ENCODE assay signal across 7 mouse cellular contexts in genomic region chr2:65021691-65022362, GRCm38 (mm10). TPM values are rescaled to one million over a fixed set of nuclear protein-coding genes. Genes with fewer than 3 reads are reported as not detected.
DNase-seq lines count a peak whose midpoint lies in the region; ATAC-seq and TF ChIP-seq lines count a peak whose summit lies in the region.

No protein-coding gene starts in this region.

- peak overlapping the region; percentile 97 for H3K4me2 ChIP-seq in lung, postnatal 0 days (replicated peaks; ENCODE audit: low read depth, low read length)
- peak overlapping the region; percentile 100 for H3K4me2 ChIP-seq in embryonic facial prominence, embryonic 13.5 days
- peak overlapping the region; percentile 92 for H3K4me2 ChIP-seq in hindbrain, postnatal 0 days (ENCODE audit: low read depth, low read length)
- H3K4me2 ChIP-seq in midbrain, embryonic 12.5 days (replicated peaks), result peak overlapping the region; percentile 99

- H3K9me3 ChIP-seq in lung, postnatal 0 days (ENCODE audit: low read length), result no peaks in the 10 kb centered on the region
- H3K9me3 ChIP-seq in embryonic facial prominence, embryonic 13.5 days, result no peaks in the 10 kb centered on the region
- H3K9me3 ChIP-seq in hindbrain, postnatal 0 days (ENCODE audit: low read length), result no peaks in the 10 kb centered on the region
- H3K9me3 ChIP-seq in midbrain, embryonic 12.5 days, result no peaks in the 10 kb centered on the region

- no peak for TF ChIP-seq EP300 in lung, postnatal 0 days (IDR thresholded peaks at IDR 0.05)

- 9% methylated on average over 15 of the region's 15 CpGs for WGBS in lung, postnatal 0 days
- 9% methylated on average over 15 of the region's 15 CpGs for WGBS in embryonic facial prominence, embryonic 13.5 days
- WGBS in hindbrain, postnatal 0 days, result 11% methylated on average over 15 of the region's 15 CpGs
- 11% methylated on average over 15 of the region's 15 CpGs for WGBS in midbrain, embryonic 12.5 days

- H3K4me3 ChIP-seq in lung, postnatal 0 days (ENCODE audit: low read depth, low read length), result peak overlapping the region; percentile 65
- H3K4me3 ChIP-seq in embryonic facial prominence, embryonic 13.5 days, result peak overlapping the region; percentile 67
- peak overlapping the region; percentile 67 for H3K4me3 ChIP-seq in hindbrain, postnatal 0 days (ENCODE audit: low read length)
- H3K4me3 ChIP-seq in midbrain, embryonic 12.5 days, result peak overlapping the region; percentile 73

- peak; percentile 19 for DNase-seq in lung, postnatal 0 days (ENCODE audit: low spot score)
- no peak for DNase-seq in lung, adult 18-20 months
- DNase-seq in hindbrain, postnatal 0 days (ENCODE audit: low spot score), result peak; percentile 20
- DNase-seq in ovary, postnatal 36 days (ENCODE audit: low spot score), result no peak
- no peak for DNase-seq in gastrocnemius, postnatal 25 days

- no peak for TF ChIP-seq CTCF in lung, postnatal 0 days (IDR thresholded peaks at IDR 0.05)
- TF ChIP-seq CTCF in hindbrain, postnatal 0 days (IDR thresholded peaks at IDR 0.05; ENCODE audit: low read depth), result no peak

- peak overlapping the region; percentile 32 for H3K9ac ChIP-seq in lung, postnatal 0 days (replicated peaks; ENCODE audit: low read depth)
- peak overlapping the region; percentile 75 for H3K9ac ChIP-seq in embryonic facial prominence, embryonic 13.5 days
- H3K9ac ChIP-seq in hindbrain, postnatal 0 days (replicated peaks; ENCODE audit: low read length), result peak overlapping the region; percentile 73
- H3K9ac ChIP-seq in midbrain, embryonic 12.5 days (replicated peaks), result peak overlapping the region; percentile 75

- no peaks in the 10 kb centered on the region for H3K27me3 ChIP-seq in lung, postnatal 0 days (replicated peaks; ENCODE audit: insufficient read depth, low read length)
- H3K27me3 ChIP-seq in embryonic facial prominence, embryonic 13.5 days, result peaks cover 6% of the 10 kb centered on the region; the same call in 1 of the 2 replicates
- H3K27me3 ChIP-seq in hindbrain, postnatal 0 days (ENCODE audit: insufficient read depth, low read length), result no peaks in the 10 kb centered on the region
- peaks cover 22% of the 10 kb centered on the region for H3K27me3 ChIP-seq in midbrain, embryonic 12.5 days

- ATAC-seq in lung, postnatal 0 days, result peak; percentile 5; the same call in 1 of the 2 replicates
- 0 out of 2 replicates have a peak, but pooled peaks have one; percentile 9 for ATAC-seq in embryonic facial prominence, embryonic 13.5 days (ENCODE audit: insufficient number of reproducible peaks, insufficient read depth, low FRiP score, low TSS enrichment, low read depth)
- ATAC-seq in hindbrain, postnatal 0 days, result peak; percentile 33; the same call in 1 of the 2 replicates
- no peak for ATAC-seq in midbrain, embryonic 12.5 days (ENCODE audit: low FRiP score, low read depth)

- no peaks in the 10 kb centered on the region for H3K36me3 ChIP-seq in lung, postnatal 0 days (ENCODE audit: insufficient read depth, low read length)
- H3K36me3 ChIP-seq in embryonic facial prominence, embryonic 13.5 days, result no peaks in the 10 kb centered on the region
- no peaks in the 10 kb centered on the region for H3K36me3 ChIP-seq in hindbrain, postnatal 0 days (ENCODE audit: insufficient read depth, low read length)
- H3K36me3 ChIP-seq in midbrain, embryonic 12.5 days, result no peaks in the 10 kb centered on the region

- peak overlapping the region; percentile 32; the same call in 1 of the 2 replicates for H3K27ac ChIP-seq in lung, postnatal 0 days (ENCODE audit: low read length)
- no peak overlapping the region for H3K27ac ChIP-seq in embryonic facial prominence, embryonic 13.5 days
- H3K27ac ChIP-seq in hindbrain, postnatal 0 days, result no peak overlapping the region
- no peak overlapping the region for H3K27ac ChIP-seq in midbrain, embryonic 12.5 days (replicated peaks)

- peaks cover 3% of the 10 kb centered on the region; the same call in 1 of the 2 replicates for H3K4me1 ChIP-seq in lung, postnatal 0 days (ENCODE audit: insufficient read depth, low read depth, low read length)
- 0 out of 2 replicates have a peak, but pooled peaks cover 8% of the 10 kb centered on the region for H3K4me1 ChIP-seq in embryonic facial prominence, embryonic 13.5 days
- no peaks in the 10 kb centered on the region for H3K4me1 ChIP-seq in hindbrain, postnatal 0 days (ENCODE audit: insufficient read depth, low read length)
- peaks cover 9% of the 10 kb centered on the region; the same call in 1 of the 2 replicates for H3K4me1 ChIP-seq in midbrain, embryonic 12.5 days

RNA-seq across cellular contexts. Expression of gene Grb14, which starts 3.0 kb away (rescaled TPM):
- 34.7 and 38.2 TPM in 2 replicates for polyA plus RNA-seq in lung, postnatal 0 days (2015; fragmentation: Nextera tagmentation; extraction: Ambion mirVana)
- 10.7 and 11.1 TPM in 2 replicates for polyA plus RNA-seq in embryonic facial prominence, embryonic 13.5 days (2015; fragmentation: Nextera tagmentation; extraction: Ambion mirVana)
- 12.7 and 18.5 TPM in 2 replicates for total RNA-seq in hindbrain, postnatal 0 days (2014; rRNA removed)
- 27.8 and 30.0 TPM in 2 replicates for polyA plus RNA-seq in hindbrain, postnatal 0 days (2015; fragmentation: Nextera tagmentation; extraction: Ambion mirVana)
- polyA plus RNA-seq in midbrain, embryonic 12.5 days (2016; fragmentation: Nextera tagmentation; extraction: Ambion mirVana), result 7.9 and 8.0 TPM in 2 replicates
- 10 to 100 TPM; 13.2 to 25.2 TPM for total RNA-seq in gastrocnemius, postnatal 25 days (2021)

Comparison
In these comparisons a context has a peak if more than half of its experiments do, and no peak if none do; other contexts are left out.
1. DNase-seq: peak in lung, postnatal 0 days (single experiment) and hindbrain, postnatal 0 days (single experiment); none in lung, adult 18-20 months (0 of 2), ovary, postnatal 36 days (single experiment) and gastrocnemius, postnatal 25 days (single experiment).
2. Peak in every context shown above with its lines, with median percentiles within 50 percentile points of each other: H3K4me2 ChIP-seq, H3K4me3 ChIP-seq and H3K9ac ChIP-seq.